Mouse (Mus musculus) intestine, embryonic 15.5 days (tissue): ENCODE measurements at regions not wholly inside any gene's neighbourhood (a gene's known extent, or its start where the extent isn't known, plus 50 kb on each side); places are given as distances from the start of the nearest gene placed in this dataset.

Source experiments
- ATAC-seq: fragments of 200-750 bp; cut with Nextera tagmentation; 2 replicates; pipeline ENCODE4 v1.8.0; 2017; ENCODE audit warnings: moderate TSS enrichment, moderate library complexity
- H3K27ac ChIP-seq: fragments of 300-500 bp; sonication (generic); 2 replicates; pipeline ENCODE4 v1.5.1; 2015; ENCODE audit warnings: mild to moderate bottlenecking, inconsistent platforms
- H3K27me3 ChIP-seq: fragments of 300-500 bp; sonication (generic); replicated peaks from 2 replicates; pipeline ENCODE4 v1.6.1; 2015; ENCODE audit warnings: inconsistent platforms
- H3K36me3 ChIP-seq: fragments of 300-500 bp; sonication (generic); 2 replicates; pipeline ENCODE4 v1.6.1; 2015; ENCODE audit warnings: inconsistent platforms
- H3K4me1 ChIP-seq: fragments of 300-500 bp; sonication (generic); replicated peaks from 2 replicates; pipeline ENCODE4 v1.6.1; 2015; ENCODE audit warnings: inconsistent platforms
- H3K4me2 ChIP-seq: fragments of 300-500 bp; sonication (generic); replicated peaks from 2 replicates; pipeline ENCODE4 v1.6.1; 2015; ENCODE audit warnings: mild to moderate bottlenecking, inconsistent platforms
- H3K4me3 ChIP-seq: fragments of 300-500 bp; sonication (generic); replicated peaks from 2 replicates; pipeline ENCODE4 v1.5.1; 2015; ENCODE audit warnings: inconsistent platforms
- H3K9ac ChIP-seq: fragments of 300-500 bp; sonication (generic); 2 replicates; pipeline ENCODE4 v1.6.1; 2015; ENCODE audit warnings: inconsistent platforms
- H3K9me3 ChIP-seq: fragments of 300-500 bp; sonication (generic); 2 replicates; pipeline ENCODE4 v1.6.1; 2016; ENCODE audit warnings: inconsistent platforms
- WGBS: fragments of 180-500 bp; shearing (Covaris S2); methylation state at CpG from one replicate; pipeline ENCODE4 v1.1.7; 2015; 5-methylcytosine and 5-hydroxymethylcytosine counted together

- no peak overlapping the region for H3K4me3 ChIP-seq
- H3K27ac ChIP-seq, result no peak overlapping the region
- H3K9me3 ChIP-seq, result no peaks in the 10 kb centered on the region
- no peak for ATAC-seq
- H3K4me2 ChIP-seq, result no peak overlapping the region
- H3K4me1 ChIP-seq, result no peaks in the 10 kb centered on the region
- no peaks in the 10 kb centered on the region for H3K27me3 ChIP-seq
- no peaks in the 10 kb centered on the region for H3K36me3 ChIP-seq
- H3K9ac ChIP-seq, result no peak overlapping the region
- 96% methylated on average over 1 of the region's 1 CpGs for WGBS
These were observed 448.7 kb downstream of the Fgf9 start for GRCm38 (mm10) chr14:58519086-58519485.

- WGBS, result 37% methylated on average over 4 of the region's 4 CpGs
- H3K9ac ChIP-seq, result no peak overlapping the region
These were observed 446.2 kb downstream of the Fgf9 start for GRCm38 (mm10) chr14:58516543-58516942.

GRCm38 (mm10) chr14:58512177-58512576 is 441.8 kb downstream of the Fgf9 start:
- no peak overlapping the region for H3K9ac ChIP-seq
- H3K4me1 ChIP-seq, result no peaks in the 10 kb centered on the region
- no peaks in the 10 kb centered on the region for H3K36me3 ChIP-seq
- H3K9me3 ChIP-seq, result no peaks in the 10 kb centered on the region
- H3K27ac ChIP-seq, result no peak overlapping the region
- no peak overlapping the region for H3K4me3 ChIP-seq
- no peaks in the 10 kb centered on the region for H3K27me3 ChIP-seq
- 93% methylated on average over 6 of the region's 6 CpGs for WGBS
- H3K4me2 ChIP-seq, result no peak overlapping the region
- ATAC-seq, result no peak

More at GRCm38 (mm10) chr14:58516543-58516942, 446.2 kb downstream of the Fgf9 start:
- H3K27ac ChIP-seq, result no peak overlapping the region
- H3K4me2 ChIP-seq, result no peak overlapping the region
- no peaks in the 10 kb centered on the region for H3K36me3 ChIP-seq
- no peak overlapping the region for H3K4me3 ChIP-seq
- no peaks in the 10 kb centered on the region for H3K9me3 ChIP-seq
- no peaks in the 10 kb centered on the region for H3K4me1 ChIP-seq
- no peaks in the 10 kb centered on the region for H3K27me3 ChIP-seq
- ATAC-seq, result no peak

GRCm38 (mm10) chr14:58511571-58511985 is 441.2 kb downstream of the Fgf9 start:
- no peaks in the 10 kb centered on the region for H3K36me3 ChIP-seq
- H3K27me3 ChIP-seq, result no peaks in the 10 kb centered on the region
- H3K4me1 ChIP-seq, result no peaks in the 10 kb centered on the region
- 55% methylated on average over 4 of the region's 4 CpGs for WGBS
- no peak overlapping the region for H3K4me2 ChIP-seq
- no peak overlapping the region for H3K9ac ChIP-seq
- no peak for ATAC-seq
- no peak overlapping the region for H3K27ac ChIP-seq
- no peaks in the 10 kb centered on the region for H3K9me3 ChIP-seq
- H3K4me3 ChIP-seq, result no peak overlapping the region

- H3K9me3 ChIP-seq, result no peaks in the 10 kb centered on the region
- H3K4me1 ChIP-seq, result no peaks in the 10 kb centered on the region
- no peak for ATAC-seq
- no peak overlapping the region for H3K27ac ChIP-seq
- 78% methylated on average over 4 of the region's 4 CpGs for WGBS
- no peak overlapping the region for H3K4me2 ChIP-seq
- no peaks in the 10 kb centered on the region for H3K36me3 ChIP-seq
- H3K4me3 ChIP-seq, result no peak overlapping the region
- no peaks in the 10 kb centered on the region for H3K27me3 ChIP-seq
- H3K9ac ChIP-seq, result no peak overlapping the region
These were observed 440.4 kb downstream of the Fgf9 start for GRCm38 (mm10) chr14:58510790-58511189.

GRCm38 (mm10) chr14:58509106-58509505 is 438.8 kb downstream of the Fgf9 start:
- Histone ChIP-seq H3K36me3 (no peaks in the 10 kb centered on the region), H3K4me2 (no peak overlapping the region), H3K9me3 (no peaks in the 10 kb centered on the region), H3K4me3 (no peak overlapping the region), H3K27ac (no peak overlapping the region), H3K27me3 (no peaks in the 10 kb centered on the region), H3K9ac (no peak overlapping the region), H3K4me1 (no peaks in the 10 kb centered on the region)
- WGBS, result 68% methylated on average over 4 of the region's 4 CpGs
- ATAC-seq, result no peak

GRCm38 (mm10) chr14:58506490-58506889 is 436.1 kb downstream of the Fgf9 start:
- ATAC-seq, result no peak
- 63% methylated on average over 3 of the region's 3 CpGs for WGBS
- no peak overlapping the region for H3K27ac ChIP-seq
- H3K4me1 ChIP-seq, result no peaks in the 10 kb centered on the region
- no peak overlapping the region for H3K4me3 ChIP-seq
- no peaks in the 10 kb centered on the region for H3K36me3 ChIP-seq
- H3K9me3 ChIP-seq, result no peaks in the 10 kb centered on the region
- H3K9ac ChIP-seq, result no peak overlapping the region
- H3K27me3 ChIP-seq, result no peaks in the 10 kb centered on the region
- no peak overlapping the region for H3K4me2 ChIP-seq

- no peaks in the 10 kb centered on the region for H3K9me3 ChIP-seq
- no peak overlapping the region for H3K9ac ChIP-seq
- no peaks in the 10 kb centered on the region for H3K27me3 ChIP-seq
- no peak overlapping the region for H3K4me2 ChIP-seq
- H3K27ac ChIP-seq, result no peak overlapping the region
- H3K36me3 ChIP-seq, result no peaks in the 10 kb centered on the region
- no peaks in the 10 kb centered on the region for H3K4me1 ChIP-seq
- no peak overlapping the region for H3K4me3 ChIP-seq
- ATAC-seq, result no peak
These were observed 435.5 kb downstream of the Fgf9 start for GRCm38 (mm10) chr14:58505841-58506240.

GRCm38 (mm10) chr14:58502890-58503289 is 432.5 kb downstream of the Fgf9 start:
- ATAC-seq, result no peak
- Histone ChIP-seq H3K4me1 (peaks cover 10% of the 10 kb centered on the region; the same call in 1 of the 2 replicates), H3K9me3 (no peaks in the 10 kb centered on the region), H3K4me2 (no peak overlapping the region), H3K4me3 (no peak overlapping the region), H3K27ac (no peak overlapping the region), H3K36me3 (no peaks in the 10 kb centered on the region), H3K27me3 (no peaks in the 10 kb centered on the region), H3K9ac (no peak overlapping the region)
- 56% methylated on average over 8 of the region's 8 CpGs for WGBS

- Histone ChIP-seq H3K27ac (0 out of 2 replicates have a peak overlapping the region, but pooled peaks have one; percentile 14), H3K4me3 (no peak overlapping the region), H3K4me2 (no peak overlapping the region), H3K9me3 (no peaks in the 10 kb centered on the region), H3K4me1 (peaks cover 10% of the 10 kb centered on the region; the same call in 1 of the 2 replicates), H3K36me3 (no peaks in the 10 kb centered on the region), H3K9ac (no peak overlapping the region), H3K27me3 (no peaks in the 10 kb centered on the region)
- no peak for ATAC-seq
- 48% methylated on average over 2 of the region's 2 CpGs for WGBS
These were observed 429.7 kb downstream of the Fgf9 start for GRCm38 (mm10) chr14:58500014-58500413.

- Histone ChIP-seq H3K4me3 (no peak overlapping the region), H3K9ac (no peak overlapping the region), H3K27ac (0 out of 2 replicates have a peak overlapping the region, but pooled peaks have one; percentile 14), H3K4me2 (no peak overlapping the region), H3K36me3 (no peaks in the 10 kb centered on the region), H3K9me3 (no peaks in the 10 kb centered on the region), H3K4me1 (peaks cover 10% of the 10 kb centered on the region; the same call in 1 of the 2 replicates), H3K27me3 (no peaks in the 10 kb centered on the region)
- ATAC-seq, result peak; percentile 34; the same call in 1 of the 2 replicates
- WGBS, result 39% methylated on average over 6 of the region's 6 CpGs
These were observed 429.2 kb downstream of the Fgf9 start for GRCm38 (mm10) chr14:58499501-58499900.

- Histone ChIP-seq H3K4me2 (no peak overlapping the region), H3K9me3 (no peaks in the 10 kb centered on the region), H3K4me1 (peaks cover 10% of the 10 kb centered on the region; the same call in 1 of the 2 replicates), H3K36me3 (no peaks in the 10 kb centered on the region), H3K4me3 (no peak overlapping the region), H3K27ac (0 out of 2 replicates have a peak overlapping the region, but pooled peaks have one; percentile 48), H3K9ac (no peak overlapping the region), H3K27me3 (no peaks in the 10 kb centered on the region)
- 59% methylated on average over 7 of the region's 7 CpGs for WGBS
- peak; percentile 31; the same call in 1 of the 2 replicates for ATAC-seq
These were observed 428.7 kb downstream of the Fgf9 start for GRCm38 (mm10) chr14:58499071-58499470.

GRCm38 (mm10) chr14:58496902-58497301 is 426.6 kb downstream of the Fgf9 start:
- Histone ChIP-seq H3K27me3 (no peaks in the 10 kb centered on the region), H3K27ac (no peak overlapping the region), H3K36me3 (no peaks in the 10 kb centered on the region), H3K4me1 (peaks cover 10% of the 10 kb centered on the region; the same call in 1 of the 2 replicates), H3K4me2 (no peak overlapping the region), H3K4me3 (no peak overlapping the region), H3K9me3 (no peaks in the 10 kb centered on the region), H3K9ac (no peak overlapping the region)
- ATAC-seq, result no peak
- WGBS, result 91% methylated on average over 3 of the region's 3 CpGs
